Mouse (Mus musculus): ENCODE data around the gene Rnf19b. TPM values are rescaled to one million over a fixed set of nuclear protein-coding genes. Genes with fewer than 3 reads are reported as not detected.

The Rnf19b gene
- total RNA-seq, 2 experiments from 2014 or later, result 20.3 to 22.7 TPM

DNA sequence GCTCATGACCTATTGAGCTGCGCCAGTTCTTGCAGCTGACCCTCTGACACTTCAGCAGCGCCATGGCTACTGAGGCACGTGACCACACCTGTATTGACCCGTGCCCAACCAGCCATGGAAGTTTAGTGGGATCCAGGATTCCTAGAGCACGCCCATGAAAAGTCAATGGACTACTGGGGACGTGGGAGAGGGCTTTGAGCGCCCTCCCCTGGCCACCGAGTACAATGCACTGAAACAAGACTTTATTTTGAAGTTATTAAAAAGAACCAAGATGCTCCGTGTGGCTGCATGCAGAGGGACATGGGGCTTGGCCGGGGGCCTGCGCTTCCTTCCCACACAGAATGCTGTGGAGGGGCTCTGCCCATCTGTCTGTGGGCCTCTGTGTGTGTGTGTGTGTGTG is 53.3 kb downstream of the Rnf19b start:
- no peak for DNase-seq
- intact Hi-C loops (cut with DNase I), result no loop called here

DNA sequence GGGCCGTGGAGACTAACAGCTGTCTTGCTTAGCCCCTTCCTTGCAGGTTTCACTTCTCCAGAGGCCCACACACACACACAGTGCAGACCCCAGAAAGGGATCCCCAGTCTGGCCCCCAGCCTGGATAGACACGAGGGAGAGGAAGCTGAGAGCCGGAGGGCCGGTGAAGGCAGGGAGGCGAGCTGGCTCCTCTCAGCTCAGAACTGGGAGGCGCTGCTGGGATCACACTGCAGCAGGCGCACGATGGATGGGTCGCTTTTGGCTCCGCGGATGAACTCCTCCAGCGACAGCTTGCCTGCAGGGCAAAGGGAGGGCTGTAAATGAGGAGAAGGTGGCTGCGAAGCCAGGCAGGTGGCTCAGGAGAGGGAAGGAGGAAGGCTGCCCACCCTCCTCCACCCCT is 54.2 kb downstream of the Rnf19b start:
- no peak for DNase-seq
- intact Hi-C loops (cut with DNase I), result no loop called here

DNA sequence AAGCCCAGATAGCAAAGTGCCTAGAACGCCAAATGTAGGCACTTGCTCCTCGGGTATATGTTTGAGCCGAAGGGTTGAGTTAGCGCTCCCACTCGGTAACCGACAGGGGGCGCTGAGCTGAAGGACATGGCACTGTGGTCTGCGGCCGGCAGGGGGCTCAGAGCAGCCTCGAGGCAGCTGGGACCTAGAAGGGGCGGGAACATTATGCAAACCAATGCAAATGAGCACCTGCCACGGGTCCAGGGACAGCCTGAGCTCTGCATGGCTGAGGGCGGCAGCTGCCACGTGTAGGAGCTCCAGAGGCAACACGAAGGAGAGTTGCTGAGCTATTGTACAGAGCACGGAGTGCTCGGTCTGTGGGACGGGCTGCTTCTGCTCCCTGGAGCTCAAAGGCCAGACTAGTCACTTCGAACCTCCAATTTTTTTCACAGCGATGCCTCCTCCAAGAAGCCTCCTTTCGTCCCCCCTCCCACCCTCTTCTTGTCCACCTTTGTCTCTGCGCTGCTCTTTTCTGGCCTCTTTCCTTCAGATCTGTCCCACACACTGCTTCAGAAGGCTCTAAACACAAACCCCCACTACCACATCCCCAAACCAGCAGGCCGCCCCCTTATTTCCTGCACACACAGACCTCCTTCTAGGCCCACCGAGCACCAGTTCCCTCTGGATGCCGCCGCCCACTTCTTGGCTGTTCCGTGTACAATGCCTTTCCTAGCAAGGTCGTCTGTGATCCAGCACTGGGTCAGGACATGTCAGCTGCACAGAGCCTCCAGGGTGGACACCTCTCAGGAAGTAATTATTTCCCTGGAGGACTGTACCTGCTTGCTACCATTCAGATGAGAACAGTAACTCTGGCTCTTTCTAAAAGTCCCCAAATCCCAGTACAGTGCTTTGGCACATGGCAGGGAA is 55.3 kb downstream of the Rnf19b start:
- intact Hi-C loops (cut with DNase I), result no loop called here
- peak in 1 of 2 experiments; percentile 45 for DNase-seq

DNA sequence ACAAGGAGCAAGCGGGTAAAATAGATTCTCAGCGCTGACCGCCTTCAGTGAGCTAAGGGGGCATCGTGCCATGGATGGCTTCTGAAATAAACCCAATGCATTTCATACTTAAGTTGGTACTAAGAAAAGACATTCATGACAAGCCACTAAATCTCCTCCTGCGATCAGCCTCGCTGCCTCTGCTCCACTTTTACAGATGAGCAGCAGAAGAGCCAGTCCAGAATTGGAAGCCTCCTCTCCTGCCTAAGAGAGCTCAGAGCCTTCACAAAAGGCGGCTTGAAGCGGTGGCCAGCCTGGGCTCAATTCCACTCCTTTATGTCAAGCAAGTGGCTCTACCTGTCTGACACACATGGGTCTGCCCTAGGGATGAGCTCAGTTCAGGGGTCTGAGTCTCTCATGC is 58.6 kb downstream of the Rnf19b start:
- intact Hi-C loops (cut with DNase I), result no loop called here

DNA sequence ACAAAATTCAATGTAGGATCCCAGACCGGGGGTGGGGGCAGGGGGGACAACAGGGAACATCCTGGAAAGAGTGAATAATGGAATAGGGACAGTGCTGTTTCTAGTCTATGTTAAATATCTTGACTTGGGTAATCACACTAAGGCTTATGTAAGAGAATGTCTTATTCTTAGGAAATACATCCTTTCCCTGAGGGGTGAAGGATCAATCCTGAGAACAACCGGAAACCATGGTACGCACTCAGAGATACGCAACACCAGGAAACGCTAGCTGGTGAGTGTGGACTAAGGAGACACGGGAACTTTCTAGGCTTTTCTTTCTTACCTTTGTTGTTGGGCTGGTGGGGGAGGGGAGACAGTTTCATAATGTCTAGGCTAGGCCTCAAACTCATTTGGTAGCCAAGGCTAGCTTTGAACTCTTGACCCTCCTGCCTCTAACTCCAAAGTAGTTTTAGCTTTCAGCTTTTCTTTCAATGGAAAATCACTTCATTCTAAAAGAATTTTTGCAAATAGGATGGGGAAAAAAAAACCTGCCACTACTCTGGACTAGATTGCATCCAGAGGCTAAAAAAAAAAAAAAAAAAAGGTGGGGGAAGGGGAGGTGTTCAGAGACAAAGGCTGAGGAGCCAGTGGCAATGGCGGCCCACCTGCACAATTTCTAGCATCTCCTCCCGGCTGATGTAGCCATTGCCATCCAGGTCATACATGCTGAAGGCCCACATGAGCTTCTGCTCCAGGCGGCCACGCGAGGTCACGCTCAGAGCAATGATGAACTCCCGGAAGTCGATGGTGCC is 59.8 kb downstream of the Rnf19b start:
- intact Hi-C loops (cut with DNase I), result no loop called here
- no peak for DNase-seq

More for the DNA sequence above, 58.6 kb downstream of the Rnf19b start:
- no peak for DNase-seq

DNA sequence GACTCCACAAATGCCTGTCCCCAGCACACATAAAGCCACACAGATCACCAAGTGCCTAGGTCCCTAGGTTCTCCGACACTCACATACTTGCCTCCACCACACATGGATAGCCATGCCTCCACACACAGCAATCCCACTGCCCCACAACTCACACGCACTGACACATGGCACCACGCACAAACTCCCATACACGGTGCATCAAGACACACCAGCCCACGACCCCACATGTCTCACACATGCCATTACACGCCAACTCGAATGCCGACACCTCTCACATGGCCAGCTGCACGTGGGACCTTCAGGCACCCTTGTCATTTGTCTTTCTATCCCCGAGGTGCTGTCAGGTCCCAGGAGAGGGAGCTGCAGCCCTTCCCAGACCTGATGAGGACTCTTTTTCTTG is 61.6 kb downstream of the Rnf19b start:
- no peak for DNase-seq
- intact Hi-C loops (cut with DNase I), result no loop called here

DNA sequence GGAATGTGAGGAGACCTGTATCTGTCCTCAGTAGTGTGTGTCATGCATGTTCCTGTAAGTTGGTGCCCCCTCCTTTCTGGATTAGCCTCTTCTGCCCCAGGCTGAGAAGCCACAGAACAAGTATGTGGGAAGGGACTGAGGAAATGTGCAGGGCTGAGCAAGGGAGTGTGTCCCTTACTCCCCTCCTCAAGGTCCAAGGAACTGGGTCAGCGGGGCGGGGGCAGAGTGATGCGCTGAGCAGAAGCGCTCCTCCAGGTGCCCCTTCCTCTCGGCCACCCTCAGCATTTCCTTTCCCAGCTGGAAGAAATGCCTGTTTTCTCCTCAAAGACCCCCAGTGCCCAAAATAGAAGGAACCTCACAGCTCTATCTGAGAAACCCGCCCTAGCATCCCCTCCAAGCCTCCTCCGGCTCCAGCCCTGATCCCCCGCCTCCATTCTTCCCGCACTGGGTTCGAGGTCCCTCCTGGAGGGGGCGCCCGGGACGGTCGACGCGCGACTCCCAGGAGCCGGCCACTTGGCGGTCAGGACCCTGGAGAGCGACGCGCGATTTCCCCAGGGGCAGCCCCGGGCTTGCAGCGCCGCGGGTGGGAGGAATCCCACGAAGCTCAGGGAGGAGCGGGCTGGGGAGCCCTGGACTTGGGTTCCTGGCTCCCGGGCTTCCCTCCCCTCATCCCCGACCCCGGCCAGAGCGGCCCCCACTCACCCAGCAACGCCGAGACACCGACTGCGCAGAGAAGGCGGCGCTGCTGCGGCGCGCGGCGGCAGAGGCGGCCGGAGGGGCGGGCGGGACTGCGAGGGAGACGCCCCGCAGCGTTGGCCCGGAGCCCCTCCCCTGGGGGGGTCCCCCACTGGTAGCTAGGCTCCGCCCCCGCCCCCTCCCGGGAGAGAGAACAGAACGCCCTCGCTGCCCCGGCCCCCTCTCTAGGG is 62.7 kb downstream of the Rnf19b start:
- intact Hi-C loops (cut with DNase I), result no loop called here
- peak; percentile 46 to 49 for DNase-seq

DNA sequence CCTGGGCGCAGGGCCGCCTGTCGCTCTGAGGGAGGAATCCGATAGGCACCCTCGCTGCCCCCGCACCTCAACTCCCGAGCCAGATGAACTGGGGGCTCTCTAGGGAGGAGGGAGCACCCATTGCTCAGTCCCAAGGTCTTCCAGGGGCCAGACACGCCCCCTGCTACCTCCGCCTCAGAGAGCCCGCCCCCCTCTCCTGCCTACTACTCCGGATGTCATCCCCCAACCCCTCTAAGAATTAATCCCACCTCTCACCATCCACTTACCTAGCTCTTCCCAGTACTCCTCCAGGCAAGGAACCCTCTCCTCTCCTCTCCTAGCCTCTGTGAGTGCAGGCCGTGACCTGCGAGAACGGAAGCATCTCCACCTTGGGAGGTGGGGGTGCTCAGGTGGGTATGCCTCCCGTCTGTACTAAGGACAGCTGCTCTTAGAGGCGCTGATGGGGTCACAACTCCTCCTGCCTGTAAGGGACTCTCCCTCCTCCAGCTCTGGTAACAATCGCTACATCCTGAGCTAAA is 63.6 kb downstream of the Rnf19b start, which contains the start of gene Hpca:
TSS of gene Hpca (minus strand) at position 468 of the 518 bp plus-strand sequence.
- intact Hi-C loops (cut with DNase I), result no loop called here
- no peak for DNase-seq

DNA sequence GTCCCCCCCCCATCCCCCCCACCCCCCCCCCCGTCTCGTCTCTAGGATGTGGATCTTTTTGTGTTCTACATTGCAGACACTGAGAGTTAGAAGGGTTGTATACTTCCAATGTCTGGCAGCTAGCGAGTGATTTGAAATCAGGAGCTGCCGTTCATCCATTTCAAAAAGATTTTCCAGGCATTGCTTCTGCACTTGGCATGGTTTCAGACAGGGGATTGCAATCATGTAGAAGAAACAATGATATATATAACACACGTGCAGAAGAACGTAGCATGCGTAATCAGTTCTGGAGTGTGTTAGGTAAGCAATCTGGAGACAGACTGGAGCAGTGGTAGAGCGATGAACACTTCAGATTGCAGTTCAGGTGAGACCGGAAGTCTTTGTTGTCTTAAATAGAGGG is 64.0 kb downstream of the Rnf19b start:
- intact Hi-C loops (cut with DNase I), result no loop called here
- DNase-seq, result no peak

DNA sequence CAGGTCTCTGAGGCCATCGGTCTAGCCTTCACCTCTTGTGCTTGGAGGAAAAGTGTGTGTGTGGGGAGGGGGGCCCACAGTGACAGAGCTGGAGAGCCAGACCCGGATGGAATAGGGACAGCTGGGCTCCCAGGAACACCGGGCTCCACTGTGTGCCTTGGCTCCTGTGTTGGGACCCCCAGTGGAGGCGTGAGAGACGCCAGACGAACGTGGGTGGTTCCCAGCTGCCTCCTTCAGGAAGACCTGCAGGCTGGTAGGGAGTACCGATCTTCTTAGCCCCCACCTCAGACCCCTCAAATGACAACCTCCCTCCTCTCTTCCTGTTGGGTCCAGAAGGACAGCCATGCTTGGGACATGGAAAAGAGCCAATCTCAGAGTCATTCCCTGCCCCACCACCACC is 64.6 kb downstream of the Rnf19b start:
- no peak for DNase-seq
- intact Hi-C loops (cut with DNase I), result no loop called here

DNA sequence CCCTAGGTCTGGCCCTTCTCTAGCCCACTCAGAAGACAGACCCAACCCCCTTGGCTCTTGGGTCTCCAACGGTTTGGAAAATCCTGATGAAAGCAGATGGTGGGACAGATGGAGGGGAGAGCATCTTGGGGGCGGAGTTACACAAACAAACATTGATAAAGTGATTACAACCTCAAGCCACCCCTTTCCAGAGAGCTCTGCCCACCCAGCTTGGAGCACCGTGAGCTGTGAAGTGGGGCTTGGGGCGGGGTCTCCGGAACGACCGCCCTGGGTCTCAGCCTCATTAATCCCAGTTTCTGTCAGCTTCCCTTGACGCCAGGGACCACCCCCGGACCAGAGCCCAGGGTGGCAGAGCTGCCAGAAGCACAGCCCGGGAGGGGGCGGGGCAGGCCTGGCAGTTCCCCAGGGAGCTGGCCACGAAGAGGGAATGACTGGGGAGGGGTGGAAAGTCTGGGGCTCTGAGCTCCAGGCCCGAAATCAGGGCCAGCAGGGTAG is 66.6 kb downstream of the Rnf19b start:
- intact Hi-C loops (cut with DNase I), result no loop called here
- DNase-seq, result no peak

DNA sequence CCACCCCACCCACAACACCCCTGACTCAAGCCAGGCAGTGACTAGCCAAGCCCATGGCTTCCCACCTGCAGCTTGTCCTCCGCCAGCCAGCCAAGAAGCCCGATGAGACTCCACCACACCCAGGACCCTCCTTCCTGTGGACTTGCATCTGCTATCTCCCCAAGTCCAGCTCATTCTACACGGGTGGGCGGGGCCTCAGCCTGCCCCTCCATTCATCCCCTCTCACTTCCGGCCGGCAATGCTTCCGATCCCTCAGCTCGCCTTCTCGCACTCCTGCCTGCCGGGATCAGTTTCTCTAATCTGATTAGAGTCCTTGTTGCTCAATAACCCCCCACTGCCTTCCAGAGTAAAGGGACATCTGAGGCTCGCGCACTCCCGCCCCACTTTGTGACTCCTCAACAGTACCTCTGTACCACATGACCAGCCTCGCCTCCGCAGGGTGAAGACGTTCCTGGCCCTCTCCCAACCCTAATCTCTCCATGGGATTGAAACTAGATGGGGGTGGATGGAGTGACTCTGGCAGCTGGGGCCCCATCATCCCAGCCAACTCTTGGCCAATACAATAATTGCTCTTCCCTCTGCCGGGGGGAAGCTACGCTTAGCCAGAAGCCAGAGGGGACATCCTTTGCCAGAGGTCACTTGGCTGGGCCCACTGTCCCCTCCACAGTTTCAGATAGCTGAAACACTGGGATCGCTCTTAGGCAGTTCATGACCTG is 67.8 kb downstream of the Rnf19b start:
- DNase-seq, result peak in 1 of 2 experiments; percentile 49
- intact Hi-C loops (cut with DNase I), result no loop called here

DNA sequence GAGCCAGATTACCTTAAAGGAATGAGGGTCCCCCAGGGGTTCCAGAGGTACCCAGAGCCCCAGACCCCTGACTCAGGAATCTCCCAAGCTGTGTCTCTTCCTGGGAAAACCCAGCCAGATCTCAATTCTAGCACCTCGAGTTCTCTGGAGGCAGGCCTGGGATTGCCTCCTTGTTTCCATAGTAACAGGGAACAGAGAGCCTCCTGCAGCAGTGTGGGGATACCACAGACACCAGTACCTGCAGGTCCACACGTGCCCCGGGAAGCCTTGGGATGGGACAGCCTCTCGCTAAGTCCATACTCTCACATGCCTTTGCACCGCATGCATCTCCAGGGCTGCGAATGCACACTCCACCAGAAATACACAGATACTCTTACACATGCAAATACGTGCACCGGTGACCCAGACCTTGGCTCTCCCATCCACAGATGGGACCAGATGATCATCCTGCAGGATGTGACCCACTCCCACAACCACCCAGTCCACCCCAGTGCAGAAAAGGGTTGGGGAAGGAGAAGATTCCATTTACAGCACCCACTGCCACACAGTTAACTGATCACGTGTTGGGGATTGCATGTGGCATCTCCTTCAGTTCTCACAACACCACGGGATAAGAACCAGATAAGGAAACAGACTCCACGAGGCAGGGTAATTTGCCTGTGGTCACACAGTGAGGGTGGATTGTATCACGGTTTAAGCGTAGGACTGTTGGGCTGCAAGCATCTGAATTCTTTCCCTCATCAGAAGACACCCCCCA is 70.7 kb downstream of the Rnf19b start:
- DNase-seq, result no peak
- intact Hi-C loops (cut with DNase I), result no loop called here

DNA sequence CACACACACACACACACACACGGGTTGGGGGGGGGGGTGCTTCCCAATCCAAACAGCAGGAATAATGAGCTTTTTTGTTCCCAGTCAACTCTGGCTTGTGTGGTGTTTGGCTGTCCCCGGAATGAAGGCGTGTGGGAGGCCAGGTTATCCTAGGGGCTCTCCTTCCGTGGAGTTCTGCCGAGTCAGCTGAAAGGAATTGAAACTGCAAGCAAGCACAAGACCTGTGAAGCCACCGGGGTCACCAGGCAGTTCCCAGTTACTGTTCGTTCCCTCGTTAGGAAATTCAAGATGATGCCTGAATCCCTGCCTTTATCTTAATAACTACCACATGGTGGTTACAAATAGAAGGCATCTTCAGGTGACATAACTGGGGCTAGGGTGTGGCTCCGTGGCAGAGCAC is 71.3 kb downstream of the Rnf19b start:
- intact Hi-C loops (cut with DNase I), result no loop called here
- no peak for DNase-seq

DNA sequence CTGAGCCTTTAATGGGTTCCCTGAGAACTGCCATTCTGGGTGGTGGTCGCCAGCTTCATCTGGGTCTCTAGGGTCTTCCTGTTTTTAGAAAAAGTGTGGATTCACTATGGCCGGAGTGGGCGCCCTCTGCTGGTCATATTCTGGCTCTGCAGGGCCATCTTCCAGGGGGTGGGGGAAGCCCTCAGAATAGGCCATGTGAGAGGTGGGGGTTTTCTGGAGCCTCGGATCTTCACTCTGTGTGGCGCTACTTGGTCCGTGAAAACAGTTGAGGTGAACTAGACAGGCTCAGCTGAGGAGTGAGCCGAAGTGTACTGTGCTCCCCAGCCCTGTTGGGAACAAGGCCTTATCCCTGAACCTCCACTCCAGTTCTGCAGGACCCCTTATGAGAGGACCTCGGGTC is 72.1 kb downstream of the Rnf19b start:
- intact Hi-C loops (cut with DNase I), result loop anchor here (10.0 kb wide), 1 partner anchor 325 kb away; no protein-coding TSS in a partner anchor

DNA sequence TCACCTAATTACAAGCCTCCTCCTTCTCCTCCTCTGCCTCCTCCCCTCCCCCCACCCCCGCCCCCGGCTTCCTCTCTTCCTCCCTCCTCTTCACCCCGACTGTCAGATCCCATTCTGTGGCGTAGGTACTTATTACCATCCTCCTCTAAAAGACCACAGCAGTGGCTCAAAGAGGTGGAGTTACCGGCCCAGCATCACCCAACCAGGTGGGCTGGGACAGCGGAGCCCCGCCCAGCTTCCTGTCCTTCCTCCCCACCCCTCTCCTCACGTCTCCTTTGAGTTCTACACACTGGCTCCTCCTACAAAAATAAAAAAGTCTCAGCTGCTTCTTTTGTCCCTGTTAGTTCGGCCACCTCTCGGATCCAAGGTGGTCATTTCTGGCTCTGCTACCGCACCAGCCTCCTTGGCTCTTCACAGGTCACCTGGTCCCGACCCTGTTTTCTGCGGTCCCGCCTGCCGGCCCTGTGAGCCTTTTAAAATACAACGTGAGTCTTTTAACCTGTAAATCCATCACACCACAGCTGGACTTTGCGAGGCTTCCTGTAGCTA is 72.8 kb downstream of the Rnf19b start:
- no peak for DNase-seq
- intact Hi-C loops (cut with DNase I), result loop anchor here (10.0 kb wide), 1 partner anchor 324 kb away; no protein-coding TSS in a partner anchor

More for the DNA sequence above, 72.1 kb downstream of the Rnf19b start:
- no peak for DNase-seq

DNA sequence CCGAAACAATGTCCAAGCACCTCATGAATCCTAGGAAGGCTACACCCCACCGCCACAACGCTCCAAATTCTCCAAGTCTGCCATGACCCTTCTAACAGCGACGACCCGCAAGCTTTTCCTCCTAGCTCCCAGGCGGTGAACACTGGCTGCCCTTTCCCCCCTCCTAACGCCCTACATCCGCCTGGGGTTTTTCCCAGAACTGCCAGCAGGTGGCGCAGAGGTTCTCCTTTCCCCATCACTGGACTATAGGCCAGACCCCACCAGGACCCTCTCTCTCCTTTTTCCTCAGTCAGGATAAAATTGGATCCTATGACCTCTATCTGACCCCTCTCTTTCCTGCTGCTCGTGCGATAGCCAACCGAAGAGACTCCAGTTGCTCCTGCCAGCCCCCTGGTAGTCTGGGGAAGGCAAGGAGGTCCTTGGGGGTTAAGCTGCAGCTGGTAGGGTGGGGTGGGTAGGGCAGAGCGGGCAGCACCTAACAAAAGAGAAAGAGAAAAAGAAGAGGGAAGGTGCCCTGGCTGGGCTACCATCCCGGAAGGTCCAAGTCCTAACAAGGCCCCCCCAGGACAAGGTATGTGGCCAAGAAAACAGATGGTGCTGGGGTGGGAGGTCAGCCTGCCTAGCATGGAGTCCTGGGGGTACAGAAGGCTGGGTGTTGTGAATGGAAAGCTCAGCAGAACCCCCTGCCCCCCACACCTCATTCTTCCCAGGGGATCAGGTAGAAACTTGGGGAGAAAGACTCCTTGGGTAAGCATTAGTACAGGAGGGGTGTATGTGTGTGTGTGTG is 76.9 kb downstream of the Rnf19b start:
- DNase-seq, result peak; percentile 56 to 65
- intact Hi-C loops (cut with DNase I), result loop anchor here (2.0 to 10.0 kb wide), 3 partner anchors 42 to 320 kb away; no protein-coding TSS in a partner anchor
